Mouse (Mus musculus) CH12.LX (cell line): ENCODE results near the gene A930004D18Rik. TPM values are rescaled to one million over a fixed set of nuclear protein-coding genes. Genes with fewer than 3 reads are reported as not detected.

ENCODE experiments used
- DNase-seq: peaks from one replicate; pipeline ENCODE4 v3.0.0-alpha.2; 2013; ENCODE audit errors: extremely low read depth
- H3K27ac ChIP-seq: 2 replicates; pipeline ENCODE4 v1.5.1; 2012; ENCODE audit warnings: low read depth, mild to moderate bottlenecking, control low read depth, moderate library complexity; ENCODE audit not compliant: insufficient read depth
- H3K27me3 ChIP-seq: replicated peaks from 2 replicates; pipeline ENCODE3; 2012; ENCODE audit warnings: inconsistent platforms
- H3K36me3 ChIP-seq, 2 experiments: replicated peaks in 1 of 2; 2 replicates each; pipeline versions ENCODE3 to v1.6.1; 2012; ENCODE audit warnings: inconsistent platforms in 1 of 2, low read length in 1 of 2, mild to moderate bottlenecking in 1 of 2, mixed read lengths in 1 of 2, moderate library complexity in 1 of 2; ENCODE audit not compliant: control insufficient read depth in 1 of 2, insufficient read depth in 1 of 2
- H3K4me1 ChIP-seq, 2 experiments: 2 replicates each; pipeline ENCODE4 v1.6.1; 2012; ENCODE audit warnings: inconsistent platforms in 1 of 2, moderate library complexity in 1 of 2; ENCODE audit not compliant: insufficient read depth in 2 of 2, control insufficient read depth in 1 of 2
- H3K4me2 ChIP-seq: 2 replicates; pipeline ENCODE4 v1.6.1; 2012; ENCODE audit warnings: low read depth, mild to moderate bottlenecking, control low read depth; ENCODE audit not compliant: poor library complexity, insufficient read depth, severe bottlenecking
- H3K4me3 ChIP-seq, 3 experiments: fragments of 150-350 bp in 1 of 3; sonication (generic) in 1 of 3; replicated peaks in 1 of 3; 2 replicates each; pipeline versions ENCODE3 to v1.5.1; 2011 to 2012; ENCODE audit warnings: low read depth in 2 of 3, low read length in 2 of 3, mild to moderate bottlenecking in 2 of 3, moderate library complexity in 2 of 3, control low read depth in 1 of 3, improper control_type of control experiment in 1 of 3, inconsistent platforms in 1 of 3, mixed read lengths in 1 of 3; ENCODE audit not compliant: poor library complexity in 1 of 3
- H3K79me2 ChIP-seq: replicated peaks from 2 replicates; pipeline ENCODE4 v1.6.1; 2012; ENCODE audit warnings: mild to moderate bottlenecking, moderate library complexity; ENCODE audit not compliant: control insufficient read depth, poor library complexity, insufficient read depth, severe bottlenecking; ENCODE audit errors: extremely low read depth
- H3K9ac ChIP-seq: 2 replicates; pipeline ENCODE4 v1.6.1; 2012; ENCODE audit warnings: low read depth, mild to moderate bottlenecking, control low read depth, moderate library complexity; ENCODE audit not compliant: insufficient read depth
- H3K9me3 ChIP-seq: replicated peaks from 2 replicates; pipeline ENCODE3; 2012; ENCODE audit warnings: low read length, inconsistent platforms, mixed read lengths
- CHD1 ChIP-seq: IDR thresholded peaks from 2 replicates; pipeline ENCODE4 v1.6.1; 2012; ENCODE audit warnings: low read depth, low read length, improper control_type of control experiment, inconsistent platforms
- CHD2 ChIP-seq: IDR thresholded peaks from 2 replicates; pipeline ENCODE4 v1.6.1; 2011; ENCODE audit warnings: low read length, improper control_type of control experiment
- CTCF ChIP-seq, 2 experiments: IDR thresholded peaks in 1 of 2; conservative IDR thresholded peaks in 1 of 2; 2 replicates each; pipeline ENCODE4 v1.5.1; 2011 to 2012; ENCODE audit warnings: low read depth in 2 of 2, low read length in 2 of 2, improper control_type of control experiment in 1 of 2, inconsistent platforms in 1 of 2, mild to moderate bottlenecking in 1 of 2, moderate library complexity in 1 of 2
- E2F4 ChIP-seq: IDR thresholded peaks from 2 replicates; pipeline ENCODE4 v1.6.1; 2011; ENCODE audit warnings: low read depth, low read length, improper control_type of control experiment; ENCODE audit not compliant: insufficient replicate concordance
- ELF1 ChIP-seq: IDR thresholded peaks from 2 replicates; pipeline ENCODE4 v1.6.1; 2014; ENCODE audit warnings: low read depth, mild to moderate bottlenecking, inconsistent platforms, low read length, improper control_type of control experiment
- EP300 ChIP-seq: IDR thresholded peaks from 2 replicates; pipeline ENCODE4 v1.6.1; 2011; ENCODE audit warnings: low read length, improper control_type of control experiment
- ETS1 ChIP-seq: conservative IDR thresholded peaks from 2 replicates; pipeline ENCODE4 v1.6.1; 2012; ENCODE audit warnings: low read depth, mild to moderate bottlenecking, inconsistent platforms, low read length, improper control_type of control experiment, moderate library complexity
- IRF4 ChIP-seq: IDR thresholded peaks from 2 replicates; pipeline ENCODE4 v1.6.1; 2014; ENCODE audit warnings: low read depth, mild to moderate bottlenecking, inconsistent platforms, low read length, improper control_type of control experiment
- JUN ChIP-seq: IDR thresholded peaks from 2 replicates; pipeline ENCODE4 v1.6.1; 2011; ENCODE audit warnings: low read depth, mild to moderate bottlenecking, low read length, improper control_type of control experiment, moderate library complexity; ENCODE audit not compliant: insufficient read depth
- JUND ChIP-seq: conservative IDR thresholded peaks from 2 replicates; pipeline ENCODE4 v1.6.1; 2011; ENCODE audit warnings: low read depth, low read length, improper control_type of control experiment
- MAFK ChIP-seq: IDR thresholded peaks from 2 replicates; pipeline ENCODE4 v1.6.1; 2011; ENCODE audit warnings: low read length, improper control_type of control experiment; ENCODE audit not compliant: insufficient replicate concordance
- MXI1 ChIP-seq: IDR thresholded peaks from 2 replicates; pipeline ENCODE4 v1.6.1; 2011; ENCODE audit warnings: mild to moderate bottlenecking, low read depth, low read length, improper control_type of control experiment
- MYC ChIP-seq: IDR thresholded peaks from 2 replicates; pipeline ENCODE4 v1.6.1; 2011; ENCODE audit warnings: low read depth, mild to moderate bottlenecking, improper control_type of control experiment, low read length
- NRF1 ChIP-seq: IDR thresholded peaks from 2 replicates; pipeline ENCODE4 v1.6.1; 2014; ENCODE audit warnings: low read depth, mild to moderate bottlenecking, inconsistent platforms, low read length, improper control_type of control experiment, moderate library complexity
- RCOR1 ChIP-seq: conservative IDR thresholded peaks from 2 replicates; pipeline ENCODE4 v1.6.1; 2012; ENCODE audit warnings: low read depth, mild to moderate bottlenecking, inconsistent platforms, low read length, improper control_type of control experiment
- TBP ChIP-seq: conservative IDR thresholded peaks from 2 replicates; pipeline ENCODE4 v1.6.1; 2011; ENCODE audit warnings: low read depth, low read length, improper control_type of control experiment
- USF2 ChIP-seq: conservative IDR thresholded peaks from 2 replicates; pipeline ENCODE4 v1.6.1; 2011; ENCODE audit warnings: low read depth, low read length, improper control_type of control experiment
- ZC3H11A ChIP-seq: IDR thresholded peaks from 2 replicates; pipeline ENCODE4 v1.6.1; 2012; ENCODE audit warnings: low read depth, mild to moderate bottlenecking, inconsistent platforms, low read length, improper control_type of control experiment
- ZKSCAN1 ChIP-seq: IDR thresholded peaks from 2 replicates; pipeline ENCODE4 v1.6.1; 2012; ENCODE audit warnings: low read depth, inconsistent platforms, low read length, improper control_type of control experiment, borderline replicate concordance
- ZNF384 ChIP-seq: IDR thresholded peaks from 2 replicates; pipeline ENCODE4 v1.6.1; 2012; ENCODE audit warnings: low read depth, low read length, improper control_type of control experiment, inconsistent platforms
- dilution Hi-C: fragments of 300-500 bp; cut with MboI; formaldehyde crosslinking; loops from 2 replicates; pipeline ENCODE4 v1.14.3; 2020; ENCODE audit warnings: low sequenced_read_pairs; ENCODE audit not compliant: extremely low pct_unique_long_range_greater_than_20kb, extremely low pct_ligation_motif_present
- in situ Hi-C: fragments of 300-500 bp; cut with MboI; formaldehyde crosslinking; loops from 3 replicates; pipeline ENCODE4 v1.14.3; 2019; ENCODE audit warnings: low sequenced_read_pairs, low pct_ligation_motif_present, low pct_unique_long_range_greater_than_20kb, mixed read lengths
- polyA plus RNA-seq: library from polyadenylated mRNA; unstranded; fragments of >175 nt; gene quantifications from 2 replicates; pipeline ENCODE4 v1.2.1, GENCODE M21; 2012; ENCODE audit warnings: low read depth; ENCODE audit not compliant: insufficient read length
- total RNA-seq, 2 experiments: library from RNA; depleted of rRNA; stranded (reverse); fragments of 300-350 nt in 1 of 2; fragments of >200 nt in 1 of 2; gene quantifications; 2 replicates each; pipeline ENCODE4 v1.2.3; 2012 to 2014

A930004D18Rik gene
- total and polyA plus RNA-seq, 3 experiments, result 0.15 to 1.7 (median 0.72) TPM

- no peak for TF ChIP-seq CHD1
- TF ChIP-seq JUN, result peak; percentile 11; the same call in 1 of the 2 replicates
- TF ChIP-seq ZNF384, result peak; percentile 87
- peak; percentile 80 for TF ChIP-seq EP300
- no peak for TF ChIP-seq CHD2
- peak; percentile 74 for TF ChIP-seq IRF4
- TF ChIP-seq JUND, result peak; percentile 69
- no peak for TF ChIP-seq ZKSCAN1
- TF ChIP-seq, all 38 proteins: peak for 5
- Histone ChIP-seq H3K36me3 (no peaks in the 10 kb centered on the region), H3K4me3 (no peak overlapping the region), H3K79me2 (no peaks in the 10 kb centered on the region), H3K27ac (no peak overlapping the region), H3K9me3 (peaks cover 9% of the 10 kb centered on the region), H3K27me3 (no peaks in the 10 kb centered on the region), H3K4me1 (peaks cover 0 to 9% of the 10 kb centered on the region in 2 experiments; a peak in 2 of 4 replicates), H3K4me2 (no peak overlapping the region), H3K9ac (no peak overlapping the region)
- DNase-seq, result peak; percentile 55
- in situ Hi-C loops, result no loop called here
- dilution Hi-C loops, result no loop called here
Observed at GRCm38 (mm10) chr2:18016639-18017038, 20.9 kb downstream of the A930004D18Rik start.

GRCm38 (mm10) chr2:18015581-18015980, 22.0 kb downstream of the A930004D18Rik start:
- Histone ChIP-seq H3K4me3 (no peak overlapping the region), H3K27me3 (no peaks in the 10 kb centered on the region), H3K9me3 (peaks cover 9% of the 10 kb centered on the region)
- no peak for DNase-seq
- dilution Hi-C loops (no loop called here), in situ Hi-C loops (no loop called here)
- TF ChIP-seq MAFK (no peak), MXI1 (no peak), ZNF384 (no peak), RCOR1 (no peak), USF2 (no peak), ZC3H11A (no peak), ETS1 (no peak), ELF1 (no peak), CTCF (conservative IDR thresholded peaks at IDR 0.05 in 1 of 2, IDR thresholded peaks at IDR 0.05 in 1 of 2; ENCODE audit: low read depth in 2 of 2, low read length in 2 of 2) (no peak), JUN (no peak), E2F4 (no peak), NRF1 (no peak), TBP (no peak), EP300 (no peak), MYC (no peak), JUND (no peak)
- TF ChIP-seq, all 38 proteins: peak for 0
- H3K4me1 ChIP-seq, result peaks cover 0 to 9% of the 10 kb centered on the region in 2 experiments; a peak in 2 of 4 replicates
- no peak overlapping the region for H3K27ac ChIP-seq
- H3K9ac ChIP-seq, result no peak overlapping the region
- no peaks in the 10 kb centered on the region for H3K36me3 ChIP-seq
- H3K79me2 ChIP-seq, result no peaks in the 10 kb centered on the region
- no peak overlapping the region for H3K4me2 ChIP-seq
